Mouse (Mus musculus) heart, embryonic 15.5 days (tissue): ENCODE results near the gene Nav2. TPM values are rescaled to one million over a fixed set of nuclear protein-coding genes. Genes with fewer than 3 reads are reported as not detected.

Experiments used
- ATAC-seq: fragments of 200-750 bp; cut with Nextera tagmentation; replicated peaks from 2 replicates; pipeline ENCODE4 v1.8.0; 2017; ENCODE audit warnings: low read depth, moderate TSS enrichment; ENCODE audit not compliant: insufficient number of reproducible peaks, insufficient read depth, low FRiP score
- H3K27ac ChIP-seq: fragments of 300-500 bp; sonication (generic); 2 replicates; pipeline ENCODE4 v1.5.1; 2015; ENCODE audit warnings: mild to moderate bottlenecking, inconsistent platforms
- H3K27me3 ChIP-seq: fragments of 300-500 bp; sonication (generic); 2 replicates; pipeline ENCODE4 v1.6.1; 2015; ENCODE audit warnings: inconsistent platforms
- H3K36me3 ChIP-seq: fragments of 300-500 bp; sonication (generic); 2 replicates; pipeline ENCODE4 v1.6.1; 2015; ENCODE audit warnings: mild to moderate bottlenecking, inconsistent platforms
- H3K4me1 ChIP-seq: fragments of 300-500 bp; sonication (generic); replicated peaks from 2 replicates; pipeline ENCODE4 v1.6.1; 2015; ENCODE audit warnings: inconsistent platforms
- H3K4me2 ChIP-seq: fragments of 300-500 bp; sonication (generic); 2 replicates; pipeline ENCODE4 v1.6.1; 2015; ENCODE audit warnings: inconsistent platforms, mild to moderate bottlenecking, moderate library complexity
- H3K4me3 ChIP-seq: fragments of 300-500 bp; sonication (generic); 2 replicates; pipeline ENCODE4 v1.5.1; 2015; ENCODE audit warnings: mild to moderate bottlenecking, inconsistent platforms
- H3K9ac ChIP-seq: fragments of 300-500 bp; sonication (generic); 2 replicates; pipeline ENCODE4 v1.6.1; 2015; ENCODE audit warnings: mild to moderate bottlenecking, inconsistent platforms
- H3K9me3 ChIP-seq: fragments of 300-500 bp; sonication (generic); replicated peaks from 2 replicates; pipeline ENCODE4 v1.6.1; 2016; ENCODE audit warnings: inconsistent platforms
- WGBS: fragments of 180-500 bp; shearing (Covaris S2); methylation state at CpG from one replicate; pipeline ENCODE4 v1.1.7; 2015; ENCODE audit warnings: mixed read lengths; 5-methylcytosine and 5-hydroxymethylcytosine counted together
- polyA plus RNA-seq: library from polyadenylated mRNA; unstranded; fragments of >200 nt; fragmentation: Nextera tagmentation; extraction: Ambion mirVana; gene quantifications from 2 replicates; pipeline ENCODE4 v1.2.1, GENCODE M21; 2015

Gene Nav2
- polyA plus RNA-seq, 1 experiment from 2014 or later, result 30.7 TPM

- Histone ChIP-seq H3K4me2 (no peak overlapping the region), H3K27ac (no peak overlapping the region), H3K4me3 (no peak overlapping the region), H3K9me3 (no peaks in the 10 kb centered on the region), H3K4me1 (peaks cover 4% of the 10 kb centered on the region; the same call in 1 of the 2 replicates), H3K27me3 (no peaks in the 10 kb centered on the region; the same call in 1 of the 2 replicates), H3K36me3 (no peaks in the 10 kb centered on the region), H3K9ac (no peak overlapping the region)
- WGBS, result 58% methylated on average over 5 of the region's 5 CpGs
- no peak for ATAC-seq
Measured at GRCm38 (mm10) chr7:49225741-49226140, 317.2 kb downstream of the Nav2 start.

GRCm38 (mm10) chr7:49232969-49233368, 324.5 kb downstream of the Nav2 start:
- H3K27ac ChIP-seq, result peak overlapping the region; percentile 38
- H3K36me3 ChIP-seq, result no peaks in the 10 kb centered on the region
- H3K27me3 ChIP-seq, result no peaks in the 10 kb centered on the region
- no peaks in the 10 kb centered on the region for H3K9me3 ChIP-seq
- no peak overlapping the region for H3K4me2 ChIP-seq
- 41% methylated on average over 2 of the region's 2 CpGs for WGBS
- H3K4me1 ChIP-seq, result peaks cover 36% of the 10 kb centered on the region
- no peak overlapping the region for H3K9ac ChIP-seq
- no peak overlapping the region for H3K4me3 ChIP-seq
- ATAC-seq, result peak; percentile 47; the same call in 1 of the 2 replicates

GRCm38 (mm10) chr7:49234288-49234687, 325.8 kb downstream of the Nav2 start:
- 80% methylated on average over 8 of the region's 8 CpGs for WGBS
- Histone ChIP-seq H3K27me3 (no peaks in the 10 kb centered on the region), H3K27ac (no peak overlapping the region), H3K4me3 (no peak overlapping the region), H3K4me1 (peaks cover 36% of the 10 kb centered on the region), H3K4me2 (no peak overlapping the region), H3K9me3 (no peaks in the 10 kb centered on the region), H3K36me3 (no peaks in the 10 kb centered on the region), H3K9ac (no peak overlapping the region)
- no peak for ATAC-seq

GRCm38 (mm10) chr7:49235271-49235681, 326.8 kb downstream of the Nav2 start:
- H3K36me3 ChIP-seq, result no peaks in the 10 kb centered on the region
- H3K4me1 ChIP-seq, result peaks cover 36% of the 10 kb centered on the region
- H3K9ac ChIP-seq, result no peak overlapping the region
- H3K4me3 ChIP-seq, result no peak overlapping the region
- 26% methylated on average over 9 of the region's 9 CpGs for WGBS
- H3K9me3 ChIP-seq, result no peaks in the 10 kb centered on the region
- peak overlapping the region; percentile 55 for H3K27ac ChIP-seq
- ATAC-seq, result 0 out of 2 replicates have a peak, but pooled peaks have one; percentile 21
- no peak overlapping the region for H3K4me2 ChIP-seq
- H3K27me3 ChIP-seq, result no peaks in the 10 kb centered on the region

GRCm38 (mm10) chr7:49235821-49236220, 327.3 kb downstream of the Nav2 start:
- WGBS, result 37% methylated on average over 3 of the region's 3 CpGs
- Histone ChIP-seq H3K9ac (no peak overlapping the region), H3K27ac (peak overlapping the region; percentile 55), H3K4me3 (no peak overlapping the region), H3K4me2 (no peak overlapping the region), H3K36me3 (no peaks in the 10 kb centered on the region), H3K27me3 (no peaks in the 10 kb centered on the region), H3K9me3 (no peaks in the 10 kb centered on the region), H3K4me1 (peaks cover 36% of the 10 kb centered on the region)
- ATAC-seq, result no peak

- Histone ChIP-seq H3K9ac (no peak overlapping the region), H3K27ac (no peak overlapping the region), H3K36me3 (no peaks in the 10 kb centered on the region), H3K4me2 (no peak overlapping the region), H3K27me3 (peaks cover 7% of the 10 kb centered on the region; the same call in 1 of the 2 replicates), H3K4me1 (peaks cover 15% of the 10 kb centered on the region), H3K9me3 (no peaks in the 10 kb centered on the region), H3K4me3 (no peak overlapping the region)
- ATAC-seq, result no peak
- 79% methylated on average over 7 of the region's 7 CpGs for WGBS
Measured at GRCm38 (mm10) chr7:49240461-49240860, 331.9 kb downstream of the Nav2 start.

- Histone ChIP-seq H3K27ac (no peak overlapping the region), H3K4me3 (no peak overlapping the region), H3K36me3 (no peaks in the 10 kb centered on the region), H3K4me1 (peaks cover 10% of the 10 kb centered on the region), H3K27me3 (peaks cover 7% of the 10 kb centered on the region; the same call in 1 of the 2 replicates), H3K9me3 (no peaks in the 10 kb centered on the region), H3K4me2 (no peak overlapping the region), H3K9ac (no peak overlapping the region)
- no peak for ATAC-seq
- 76% methylated on average over 3 of the region's 3 CpGs for WGBS
Measured at GRCm38 (mm10) chr7:49241229-49241751, 332.8 kb downstream of the Nav2 start.

- H3K9me3 ChIP-seq, result no peaks in the 10 kb centered on the region
- ATAC-seq, result no peak
- H3K27ac ChIP-seq, result no peak overlapping the region
- peaks cover 15% of the 10 kb centered on the region for H3K4me1 ChIP-seq
- 57% methylated on average over 5 of the region's 5 CpGs for WGBS
- no peak overlapping the region for H3K9ac ChIP-seq
- H3K36me3 ChIP-seq, result no peaks in the 10 kb centered on the region
- no peak overlapping the region for H3K4me3 ChIP-seq
- H3K27me3 ChIP-seq, result peaks cover 8% of the 10 kb centered on the region
- no peak overlapping the region for H3K4me2 ChIP-seq
Measured at GRCm38 (mm10) chr7:49242261-49242660, 333.7 kb downstream of the Nav2 start.

- no peak overlapping the region for H3K27ac ChIP-seq
- 80% methylated on average over 4 of the region's 4 CpGs for WGBS
Measured at GRCm38 (mm10) chr7:49243079-49243478, 334.6 kb downstream of the Nav2 start.

GRCm38 (mm10) chr7:49245537-49246239, 337.2 kb downstream of the Nav2 start:
- Histone ChIP-seq H3K4me3 (peak overlapping the region; percentile 59), H3K4me1 (peaks cover 48% of the 10 kb centered on the region), H3K9me3 (no peaks in the 10 kb centered on the region), H3K27ac (peak overlapping the region; percentile 89), H3K9ac (peak overlapping the region; percentile 66), H3K36me3 (no peaks in the 10 kb centered on the region), H3K4me2 (peak overlapping the region; percentile 84), H3K27me3 (peaks cover 10% of the 10 kb centered on the region)
- under 1% methylated on average over 63 of the region's 68 CpGs for WGBS
- peak; percentile 90 for ATAC-seq

More at GRCm38 (mm10) chr7:49243079-49243478, 334.6 kb downstream of the Nav2 start:
- Histone ChIP-seq H3K9me3 (no peaks in the 10 kb centered on the region), H3K27me3 (peaks cover 10% of the 10 kb centered on the region), H3K36me3 (no peaks in the 10 kb centered on the region), H3K4me2 (no peak overlapping the region), H3K4me3 (no peak overlapping the region), H3K4me1 (peaks cover 22% of the 10 kb centered on the region), H3K9ac (no peak overlapping the region)
- no peak for ATAC-seq

GRCm38 (mm10) chr7:49246240-49246578, 337.7 kb downstream of the Nav2 start:
- Histone ChIP-seq H3K4me3 (peak overlapping the region; percentile 59), H3K9ac (peak overlapping the region; percentile 61), H3K27ac (peak overlapping the region; percentile 89), H3K4me2 (peak overlapping the region; percentile 84), H3K27me3 (peaks cover 10% of the 10 kb centered on the region), H3K9me3 (no peaks in the 10 kb centered on the region), H3K4me1 (peaks cover 51% of the 10 kb centered on the region), H3K36me3 (no peaks in the 10 kb centered on the region)
- no peak; the same call in 1 of the 2 replicates for ATAC-seq
- WGBS, result under 1% methylated on average over 31 of the region's 31 CpGs
